Mouse (Mus musculus) liver, embryonic 11.5 days (tissue): ENCODE measurements around the gene Vmn1r137. TPM values are rescaled to one million over a fixed set of nuclear protein-coding genes. Genes with fewer than 3 reads are reported as not detected.
"Not testable (repeated sequence)": the region's sequence is repeated elsewhere in the genome, so short reads cannot be mapped to it uniquely, and the experiment has no call there.

Source experiments
- ATAC-seq: fragments of 200-750 bp; cut with Nextera tagmentation; replicated peaks from 2 replicates; pipeline ENCODE4 v1.8.0; 2017; ENCODE audit warnings: moderate number of reproducible peaks, mild to moderate bottlenecking, moderate TSS enrichment, moderate library complexity; ENCODE audit not compliant: low FRiP score
- DNase-seq: peaks from one replicate; pipeline ENCODE4 v3.0.0-alpha.2; 2017; ENCODE audit warnings: low spot score
- H3K27ac ChIP-seq: fragments of 300-500 bp; sonication (generic); 2 replicates; pipeline ENCODE4 v1.5.1; 2014; ENCODE audit warnings: mild to moderate bottlenecking, low read depth, low read length, control low read depth
- H3K27me3 ChIP-seq: fragments of 300-500 bp; sonication (generic); replicated peaks from 2 replicates; pipeline ENCODE4 v1.6.1; 2014; ENCODE audit warnings: low read length, mixed read lengths; ENCODE audit not compliant: control insufficient read depth, insufficient read depth
- H3K36me3 ChIP-seq: fragments of 300-500 bp; sonication (generic); 2 replicates; pipeline ENCODE4 v1.6.1; 2014; ENCODE audit warnings: mild to moderate bottlenecking, low read length, moderate library complexity, mixed read lengths; ENCODE audit not compliant: control insufficient read depth, insufficient read depth
- H3K4me1 ChIP-seq: fragments of 300-500 bp; sonication (generic); replicated peaks from 2 replicates; pipeline ENCODE4 v1.6.1; 2014; ENCODE audit warnings: low read length, mixed read lengths; ENCODE audit not compliant: control insufficient read depth, insufficient read depth
- H3K4me2 ChIP-seq: fragments of 300-500 bp; sonication (generic); 2 replicates; pipeline ENCODE4 v1.6.1; 2014; ENCODE audit warnings: mild to moderate bottlenecking, control low read depth, moderate library complexity
- H3K4me3 ChIP-seq: fragments of 300-500 bp; sonication (generic); 2 replicates; pipeline ENCODE4 v1.5.1; 2014; ENCODE audit warnings: low read depth, low read length, control low read depth
- H3K9ac ChIP-seq: fragments of 300-500 bp; sonication (generic); 2 replicates; pipeline ENCODE4 v1.6.1; 2014; ENCODE audit warnings: low read depth, low read length, control low read depth
- H3K9me3 ChIP-seq: fragments of 300-500 bp; sonication (generic); 2 replicates; pipeline ENCODE4 v1.6.1; 2016; ENCODE audit warnings: low read length, inconsistent platforms, mixed read lengths; ENCODE audit not compliant: control insufficient read depth
- WGBS: fragments of 180-500 bp; shearing (Covaris S2); extraction: QIAGEN DNeasy Blood & Tissue Kit; methylation state at CpG from one replicate; pipeline ENCODE4 v1.1.7; 2014; 5-methylcytosine and 5-hydroxymethylcytosine counted together
- polyA plus RNA-seq: library from polyadenylated mRNA; unstranded; fragments of >200 nt; fragmentation: Nextera tagmentation; extraction: Ambion mirVana; gene quantifications from 2 replicates; pipeline ENCODE4 v1.2.1, GENCODE M21; 2014

The Vmn1r137 gene
- polyA plus RNA-seq = not detected in 2 replicates

GRCm38 (mm10) chr7:21994287-21994686, at the start of gene Vmn1r137:
TSS of gene Vmn1r137 (plus strand) at chr7:21994587.
- H3K27ac ChIP-seq, H3K36me3 ChIP-seq, H3K4me2 ChIP-seq, H3K9ac ChIP-seq, DNase-seq, H3K4me3 ChIP-seq, H3K4me1 ChIP-seq, H3K9me3 ChIP-seq, ATAC-seq, H3K27me3 ChIP-seq: not testable (repeated sequence)
- WGBS = no CpG with 5 or more reads among the region's 3 CpGs

- H3K36me3 ChIP-seq, H3K9ac ChIP-seq, H3K9me3 ChIP-seq, DNase-seq, H3K4me3 ChIP-seq, H3K4me1 ChIP-seq, H3K27me3 ChIP-seq, H3K4me2 ChIP-seq, ATAC-seq, H3K27ac ChIP-seq: not testable (repeated sequence)
- no CpG with 5 or more reads among the region's 2 CpGs for WGBS
These were observed 34.4 kb downstream of the Vmn1r137 start, which contains the start of gene Vmn1r138 for GRCm38 (mm10) chr7:22028797-22029196. TSS of gene Vmn1r138 (minus strand) at chr7:22028897.

Other genes starting within 250 kb of the Vmn1r137 start
- gene Gm4175, start 233.1 kb upstream of the Vmn1r137 start, polyA plus RNA-seq = not detected in 2 replicates
- not detected in 2 replicates for gene Gm4177, start 197.9 kb upstream of the Vmn1r137 start, polyA plus RNA-seq
- gene Vmn1r135, start 162.2 kb upstream of the Vmn1r137 start, polyA plus RNA-seq = not detected in 2 replicates
- not detected in 2 replicates for gene Gm5725, start 150.3 kb upstream of the Vmn1r137 start, polyA plus RNA-seq
- not detected in 2 replicates for gene Gm5891, start 73.3 kb upstream of the Vmn1r137 start, polyA plus RNA-seq
- gene Vmn1r138, start 34.3 kb downstream of the Vmn1r137 start, polyA plus RNA-seq = not detected in 2 replicates
- not detected in 2 replicates for gene Gm6176, start 61.7 kb downstream of the Vmn1r137 start, polyA plus RNA-seq
- not detected in 2 replicates for gene Vmn1r139, start 74.5 kb downstream of the Vmn1r137 start, polyA plus RNA-seq
- not detected in 2 replicates for gene Gm16451, start 123.7 kb downstream of the Vmn1r137 start, polyA plus RNA-seq
- gene Gm10666, start 140.2 kb downstream of the Vmn1r137 start, polyA plus RNA-seq = not detected in 2 replicates
- not detected in 2 replicates for gene Vmn1r142, start 169.4 kb downstream of the Vmn1r137 start, polyA plus RNA-seq
- not detected in 2 replicates for gene Vmn1r143, start 194.8 kb downstream of the Vmn1r137 start, polyA plus RNA-seq
- not detected in 2 replicates for gene Gm8653, start 206.7 kb downstream of the Vmn1r137 start, polyA plus RNA-seq
- gene Gm8453, start 234.9 kb downstream of the Vmn1r137 start, polyA plus RNA-seq = not detected in 2 replicates